Mouse (Mus musculus) midbrain, embryonic 10.5 days (tissue): ENCODE measurements around the gene Oard1. TPM values are rescaled to one million over a fixed set of nuclear protein-coding genes. Genes with fewer than 3 reads are reported as not detected.
A peak's percentile ranks its signal among the peaks of the same experiment; 100 is the strongest.

Source experiments
- DNase-seq: peaks from one replicate; pipeline ENCODE4 v3.0.0-alpha.2; 2017; ENCODE audit warnings: low spot score
- H3K27ac ChIP-seq: fragments of 300-500 bp; sonication (generic); replicated peaks from 2 replicates; pipeline ENCODE4 v1.5.1; 2016; ENCODE audit warnings: mild to moderate bottlenecking
- H3K27me3 ChIP-seq: fragments of 300-500 bp; sonication (generic); 2 replicates; pipeline ENCODE4 v1.6.1; 2016; ENCODE audit warnings: low read depth, mild to moderate bottlenecking; ENCODE audit not compliant: poor library complexity, severe bottlenecking
- H3K36me3 ChIP-seq: fragments of 300-500 bp; sonication (generic); 2 replicates; pipeline ENCODE4 v1.6.1; 2016; ENCODE audit warnings: mild to moderate bottlenecking, moderate library complexity
- H3K4me1 ChIP-seq: fragments of 300-500 bp; sonication (generic); 2 replicates; pipeline ENCODE4 v1.6.1; 2016
- H3K4me3 ChIP-seq: fragments of 300-500 bp; sonication (generic); 2 replicates; pipeline ENCODE4 v1.5.1; 2016; ENCODE audit warnings: mild to moderate bottlenecking, moderate library complexity
- H3K9me3 ChIP-seq: fragments of 300-500 bp; sonication (generic); replicated peaks from 2 replicates; pipeline ENCODE4 v1.6.1; 2016; ENCODE audit warnings: mild to moderate bottlenecking
- WGBS: fragments of 180-500 bp; shearing (Covaris S2); methylation state at CpG from one replicate; pipeline ENCODE4 v1.1.7; 2016; 5-methylcytosine and 5-hydroxymethylcytosine counted together
- polyA plus RNA-seq: library from polyadenylated mRNA; unstranded; fragments of >200 nt; fragmentation: Nextera tagmentation; extraction: Ambion mirVana; gene quantifications from 2 replicates; pipeline ENCODE4 v1.2.1, GENCODE M21; 2016

The Oard1 gene
- polyA plus RNA-seq, 1 experiment from 2014 or later: 113 TPM

- H3K4me1 ChIP-seq: peaks cover 9% of the 10 kb centered on the region
- 91% methylated on average over 7 of the region's 7 CpGs for WGBS
- no peak for DNase-seq
- H3K9me3 ChIP-seq: no peaks in the 10 kb centered on the region
- no peaks in the 10 kb centered on the region for H3K27me3 ChIP-seq
- H3K36me3 ChIP-seq: peaks cover 75% of the 10 kb centered on the region
- no peak overlapping the region for H3K27ac ChIP-seq
- no peak overlapping the region for H3K4me3 ChIP-seq
Measured at GRCm38 (mm10) chr17:48416011-48416410, 6.2 kb downstream of the Oard1 start.

GRCm38 (mm10) chr17:48416425-48417195 lies 6.8 kb downstream of the Oard1 start:
- no peak overlapping the region for H3K27ac ChIP-seq
- H3K36me3 ChIP-seq: peaks cover 75% of the 10 kb centered on the region
- DNase-seq: peak; percentile 42

GRCm38 (mm10) chr17:48417521-48417920 lies 7.7 kb downstream of the Oard1 start:
- WGBS: 94% methylated on average over 6 of the region's 6 CpGs
- no peaks in the 10 kb centered on the region for H3K4me1 ChIP-seq
- DNase-seq: no peak
- no peak overlapping the region for H3K27ac ChIP-seq
- H3K4me3 ChIP-seq: no peak overlapping the region
- no peaks in the 10 kb centered on the region for H3K27me3 ChIP-seq
- peaks cover 66% of the 10 kb centered on the region for H3K36me3 ChIP-seq
- no peaks in the 10 kb centered on the region for H3K9me3 ChIP-seq

More at GRCm38 (mm10) chr17:48416425-48417195, 6.8 kb downstream of the Oard1 start:
- 92% methylated on average over 14 of the region's 14 CpGs for WGBS
- Histone ChIP-seq H3K27me3 (no peaks in the 10 kb centered on the region), H3K9me3 (no peaks in the 10 kb centered on the region), H3K4me3 (no peak overlapping the region), H3K4me1 (peaks cover 4% of the 10 kb centered on the region)

GRCm38 (mm10) chr17:48418174-48418573 lies 8.4 kb downstream of the Oard1 start:
- H3K27me3 ChIP-seq: no peaks in the 10 kb centered on the region
- peaks cover 62% of the 10 kb centered on the region for H3K36me3 ChIP-seq
- H3K4me3 ChIP-seq: no peak overlapping the region
- no peak for DNase-seq
- no peaks in the 10 kb centered on the region for H3K9me3 ChIP-seq
- H3K27ac ChIP-seq: no peak overlapping the region
- 83% methylated on average over 7 of the region's 7 CpGs for WGBS
- no peaks in the 10 kb centered on the region for H3K4me1 ChIP-seq

- Histone ChIP-seq H3K4me1 (no peaks in the 10 kb centered on the region), H3K27me3 (no peaks in the 10 kb centered on the region), H3K36me3 (peaks cover 56% of the 10 kb centered on the region), H3K9me3 (no peaks in the 10 kb centered on the region), H3K27ac (no peak overlapping the region), H3K4me3 (no peak overlapping the region)
- DNase-seq: no peak
- 79% methylated on average over 1 of the region's 1 CpGs for WGBS
Measured at GRCm38 (mm10) chr17:48418781-48419180, 9.0 kb downstream of the Oard1 start.

GRCm38 (mm10) chr17:48419571-48419970 lies 9.8 kb downstream of the Oard1 start:
- WGBS: 73% methylated on average over 2 of the region's 2 CpGs
- H3K4me3 ChIP-seq: no peak overlapping the region
- peaks cover 48% of the 10 kb centered on the region for H3K36me3 ChIP-seq
- no peak for DNase-seq
- H3K4me1 ChIP-seq: no peaks in the 10 kb centered on the region
- no peak overlapping the region for H3K27ac ChIP-seq
- no peaks in the 10 kb centered on the region for H3K27me3 ChIP-seq
- no peaks in the 10 kb centered on the region for H3K9me3 ChIP-seq

- WGBS: 89% methylated on average over 9 of the region's 9 CpGs
- H3K4me3 ChIP-seq: no peak overlapping the region
- peaks cover 15% of the 10 kb centered on the region for H3K4me1 ChIP-seq
- H3K36me3 ChIP-seq: peaks cover 3% of the 10 kb centered on the region; the same call in 1 of the 2 replicates
- no peak overlapping the region for H3K27ac ChIP-seq
- H3K9me3 ChIP-seq: no peaks in the 10 kb centered on the region
- no peak for DNase-seq
- no peaks in the 10 kb centered on the region for H3K27me3 ChIP-seq
Measured at GRCm38 (mm10) chr17:48424237-48424636, 14.4 kb downstream of the Oard1 start.

- no peaks in the 10 kb centered on the region for H3K36me3 ChIP-seq
- peaks cover 15% of the 10 kb centered on the region for H3K4me1 ChIP-seq
- 51% methylated on average over 9 of the region's 9 CpGs for WGBS
- H3K4me3 ChIP-seq: no peak overlapping the region
- DNase-seq: no peak
- H3K9me3 ChIP-seq: no peaks in the 10 kb centered on the region
- H3K27me3 ChIP-seq: no peaks in the 10 kb centered on the region
- H3K27ac ChIP-seq: 0 out of 2 replicates have a peak overlapping the region, but pooled peaks have one; percentile 38
Measured at GRCm38 (mm10) chr17:48425823-48426612, 16.2 kb downstream of the Oard1 start.

GRCm38 (mm10) chr17:48426991-48427750 lies 17.4 kb downstream of the Oard1 start:
- 76% methylated on average over 13 of the region's 13 CpGs for WGBS
- H3K9me3 ChIP-seq: no peaks in the 10 kb centered on the region
- no peak for DNase-seq
- H3K27me3 ChIP-seq: no peaks in the 10 kb centered on the region
- no peak overlapping the region for H3K4me3 ChIP-seq
- H3K36me3 ChIP-seq: no peaks in the 10 kb centered on the region
- H3K4me1 ChIP-seq: peaks cover 15% of the 10 kb centered on the region
- H3K27ac ChIP-seq: 0 out of 2 replicates have a peak overlapping the region, but pooled peaks have one; percentile 7

- Histone ChIP-seq H3K27me3 (no peaks in the 10 kb centered on the region), H3K4me3 (no peak overlapping the region), H3K36me3 (no peaks in the 10 kb centered on the region), H3K4me1 (peaks cover 22% of the 10 kb centered on the region), H3K9me3 (no peaks in the 10 kb centered on the region), H3K27ac (0 out of 2 replicates have a peak overlapping the region, but pooled peaks have one; percentile 46)
- DNase-seq: no peak
- 78% methylated on average over 11 of the region's 11 CpGs for WGBS
Measured at GRCm38 (mm10) chr17:48427852-48428530, 18.2 kb downstream of the Oard1 start.

GRCm38 (mm10) chr17:48430394-48430793 lies 20.6 kb downstream of the Oard1 start:
- 0 out of 2 replicates have a peak overlapping the region, but pooled peaks have one; percentile 3 for H3K27ac ChIP-seq
- no peak overlapping the region for H3K4me3 ChIP-seq
- H3K9me3 ChIP-seq: no peaks in the 10 kb centered on the region
- DNase-seq: no peak
- 68% methylated on average over 5 of the region's 5 CpGs for WGBS
- H3K4me1 ChIP-seq: peaks cover 22% of the 10 kb centered on the region
- no peaks in the 10 kb centered on the region for H3K36me3 ChIP-seq
- no peaks in the 10 kb centered on the region for H3K27me3 ChIP-seq

GRCm38 (mm10) chr17:48431054-48431453 lies 21.2 kb downstream of the Oard1 start:
- no peaks in the 10 kb centered on the region for H3K9me3 ChIP-seq
- 68% methylated on average over 5 of the region's 5 CpGs for WGBS
- H3K4me3 ChIP-seq: no peak overlapping the region
- no peak for DNase-seq
- no peaks in the 10 kb centered on the region for H3K27me3 ChIP-seq
- H3K4me1 ChIP-seq: peaks cover 17% of the 10 kb centered on the region
- H3K36me3 ChIP-seq: no peaks in the 10 kb centered on the region
- H3K27ac ChIP-seq: no peak overlapping the region
